In genomic region chr8:111881591-111881990, GRCm38 (mm10) we compare ENCODE assay signal across 1 mouse cellular context.
TF ChIP-seq lines count a peak whose summit lies in the region.

No protein-coding gene starts in this region.

TF ChIP-seq in MEL, 35 proteins besides CTCF, POLR2A, EP300 and RAD21 (continued from another document):
- TF ChIP-seq TBP (IDR thresholded peaks at IDR 0.05; ENCODE audit: low read depth, low read length), result no peak
- TF ChIP-seq ELF1 (IDR thresholded peaks at IDR 0.05; ENCODE audit: low read depth, low read length), result no peak
- peak; percentile 97 for TF ChIP-seq MAZ (IDR thresholded peaks at IDR 0.05; ENCODE audit: low read depth, low read length)
- no peak for TF ChIP-seq POLR2AphosphoS2 (IDR thresholded peaks at IDR 0.05; ENCODE audit: low read length)
- TF ChIP-seq SMC3 (IDR thresholded peaks at IDR 0.05; ENCODE audit: low read depth, low read length), result peak; percentile 87
- TF ChIP-seq SIN3A (IDR thresholded peaks at IDR 0.05; ENCODE audit: low read length), result no peak
